Mouse (Mus musculus): ENCODE measurements around the gene Tunar. TPM values are rescaled to one million over a fixed set of nuclear protein-coding genes. Genes with fewer than 3 reads are reported as not detected.

Gene Tunar
- total and polyA plus RNA-seq, 3 experiments, result 0.11 TPM; not detected in 2

GRCm38 (mm10) chr12:105432807-105433206 lies 99.1 kb downstream of the Tunar start:
- no peak for TF ChIP-seq POLR2AphosphoS5 (IDR thresholded peaks at IDR 0.05; ENCODE audit: insufficient replicate concordance, low read depth, low read length)
- no peak for TF ChIP-seq GATA2 (IDR thresholded peaks at IDR 0.05; ENCODE audit: borderline replicate concordance, low read depth, low read length)
- TF ChIP-seq GATA1 (IDR thresholded peaks at IDR 0.05; ENCODE audit: borderline replicate concordance, low read length), result no peak
- no peak for TF ChIP-seq TAL1 (conservative IDR thresholded peaks at IDR 0.05; ENCODE audit: low read depth, low read length)
- no peak for TF ChIP-seq CTCF (IDR thresholded peaks at IDR 0.05; ENCODE audit: low read depth, low read length)
- DNase-seq (ENCODE audit: low spot score) (no peak), ATAC-seq (ENCODE audit: extremely low read depth, insufficient number of reproducible peaks, low FRiP score, poor library complexity, severe bottlenecking) (no peak)
- Histone ChIP-seq H3K4me3 (ENCODE audit: low read depth, low read length) (no peak overlapping the region), H3K27me3 (ENCODE audit: insufficient read depth, low read length) (no peaks in the 10 kb centered on the region), H3K36me3 (replicated peaks) (no peaks in the 10 kb centered on the region), H3K9me3 (replicated peaks) (peaks cover 60% of the 10 kb centered on the region), H3K4me1 (ENCODE audit: insufficient read depth, low read depth, low read length) (no peaks in the 10 kb centered on the region)

Other genes with a start within 250 kb of the Tunar start
- not detected in 2 replicates for gene Tcl1b2, start 187.9 kb upstream of the Tunar start, total RNA-seq (2014; fragmentation: Nextera tagmentation)
- gene Tcl1b2, start 187.9 kb upstream of the Tunar start, total RNA-seq (2017), result not detected in 2 replicates
- gene Tcl1b2, start 187.9 kb upstream of the Tunar start, polyA plus RNA-seq (2012), result not detected in 2 replicates
- gene Tcl1b1, start 174.2 kb upstream of the Tunar start, total RNA-seq (2014; fragmentation: Nextera tagmentation), result not detected in 2 replicates
- not detected in 2 replicates for gene Tcl1b1, start 174.2 kb upstream of the Tunar start, total RNA-seq (2017)
- gene Tcl1b1, start 174.2 kb upstream of the Tunar start, polyA plus RNA-seq (2012), result not detected in 2 replicates
- gene Tcl1b5, start 157.5 kb upstream of the Tunar start, total RNA-seq (2014; fragmentation: Nextera tagmentation), result not detected in 2 replicates
- gene Tcl1b5, start 157.5 kb upstream of the Tunar start, total RNA-seq (2017), result not detected in 2 replicates
- gene Tcl1b5, start 157.5 kb upstream of the Tunar start, polyA plus RNA-seq (2012), result not detected in 2 replicates
- not detected in 2 replicates for gene Tcl1b3, start 142.8 kb upstream of the Tunar start, total RNA-seq (2014; fragmentation: Nextera tagmentation)
- 0.17 TPM in 1 of 2 replicates, not detected in the other for gene Tcl1b3, start 142.8 kb upstream of the Tunar start, total RNA-seq (2017)
- gene Tcl1b3, start 142.8 kb upstream of the Tunar start, polyA plus RNA-seq (2012), result not detected in 2 replicates
- not detected in 2 replicates for gene Tcl1b4, start 131.9 kb upstream of the Tunar start, total RNA-seq (2014; fragmentation: Nextera tagmentation)
- 0.22 TPM in 1 of 2 replicates, not detected in the other for gene Tcl1b4, start 131.9 kb upstream of the Tunar start, total RNA-seq (2017)
- not detected in 2 replicates for gene Tcl1b4, start 131.9 kb upstream of the Tunar start, polyA plus RNA-seq (2012)
- not detected in 2 replicates for gene Tcl1, start 111.1 kb upstream of the Tunar start, total RNA-seq (2014; fragmentation: Nextera tagmentation)
- gene Tcl1, start 111.1 kb upstream of the Tunar start, total RNA-seq (2017), result 0.29 and 0.49 TPM in 2 replicates
- gene Tcl1, start 111.1 kb upstream of the Tunar start, polyA plus RNA-seq (2012), result not detected in 2 replicates
- not detected in 2 replicates for gene D430019H16Rik, start 120.0 kb downstream of the Tunar start, total RNA-seq (2014; fragmentation: Nextera tagmentation)
- 0.05 TPM in 1 of 2 replicates, not detected in the other for gene D430019H16Rik, start 120.0 kb downstream of the Tunar start, total RNA-seq (2017)
- not detected in 2 replicates for gene D430019H16Rik, start 120.0 kb downstream of the Tunar start, polyA plus RNA-seq (2012)
- not detected in 2 replicates for gene Bdkrb2, start 229.4 kb downstream of the Tunar start, total RNA-seq (2014; fragmentation: Nextera tagmentation)
- 0.05 and 0.06 TPM in 2 replicates for gene Bdkrb2, start 229.4 kb downstream of the Tunar start, total RNA-seq (2017)
- 0.01 TPM in 1 of 2 replicates, not detected in the other for gene Bdkrb2, start 229.4 kb downstream of the Tunar start, polyA plus RNA-seq (2012)

All from G1E (cell line).